Mouse (Mus musculus) WW6 (cell line): ENCODE measurements around the gene Tjp1.

Experiments used
- DNase-seq: peaks from one replicate; pipeline ENCODE4 v3.0.0-alpha.2; 2013; ENCODE audit warnings: low read depth, low spot score

The Tjp1 gene

GRCm38 (mm10) chr7:65527071-65528007 is at the start of gene Tjp1:
Gene Tjp1 (minus strand): TSS chr7:65527781.
- DNase-seq, result peak; percentile 43

GRCm38 (mm10) chr7:65577118-65577517 is 49.5 kb upstream of the Tjp1 start:
- no peak for DNase-seq

GRCm38 (mm10) chr7:65572731-65573130 is 45.1 kb upstream of the Tjp1 start:
- DNase-seq, result no peak

- no peak for DNase-seq
Measured at GRCm38 (mm10) chr7:65570691-65571090, 43.1 kb upstream of the Tjp1 start.

GRCm38 (mm10) chr7:65555996-65556395 is 28.4 kb upstream of the Tjp1 start:
- DNase-seq, result no peak

GRCm38 (mm10) chr7:65545741-65546140 is 18.2 kb upstream of the Tjp1 start:
- DNase-seq, result no peak

GRCm38 (mm10) chr7:65532689-65533088 is 5.1 kb upstream of the Tjp1 start:
- no peak for DNase-seq

- DNase-seq, result no peak
Measured at GRCm38 (mm10) chr7:65523116-65523515, 4.5 kb downstream of the Tjp1 start.

- no peak for DNase-seq
Measured at GRCm38 (mm10) chr7:65522490-65522889, 5.1 kb downstream of the Tjp1 start.

GRCm38 (mm10) chr7:65520622-65521021 is 7.0 kb downstream of the Tjp1 start:
- DNase-seq, result no peak

- no peak for DNase-seq
Measured at GRCm38 (mm10) chr7:65519788-65520563, 7.6 kb downstream of the Tjp1 start.

GRCm38 (mm10) chr7:65516903-65517302 is 10.7 kb downstream of the Tjp1 start:
- DNase-seq, result no peak

- DNase-seq, result no peak
Measured at GRCm38 (mm10) chr7:65513451-65514179, 14.0 kb downstream of the Tjp1 start.

- DNase-seq, result no peak
Measured at GRCm38 (mm10) chr7:65509357-65509756, 18.2 kb downstream of the Tjp1 start.

- no peak for DNase-seq
Measured at GRCm38 (mm10) chr7:65507341-65507740, 20.2 kb downstream of the Tjp1 start.

- no peak for DNase-seq
Measured at GRCm38 (mm10) chr7:65502486-65503322, 24.9 kb downstream of the Tjp1 start.

- no peak for DNase-seq
Measured at GRCm38 (mm10) chr7:65500746-65501145, 26.8 kb downstream of the Tjp1 start.

GRCm38 (mm10) chr7:65497733-65498583 is 29.6 kb downstream of the Tjp1 start:
- DNase-seq, result no peak

- DNase-seq, result no peak
Measured at GRCm38 (mm10) chr7:65490526-65490925, 37.1 kb downstream of the Tjp1 start.

GRCm38 (mm10) chr7:65489742-65490141 is 37.8 kb downstream of the Tjp1 start:
- no peak for DNase-seq
